Mouse (Mus musculus): ENCODE measurements at regions not wholly inside any gene's neighbourhood (a gene's known extent, or its start where the extent isn't known, plus 50 kb on each side); places are given as distances from the start of the nearest gene placed in this dataset.

DNA sequence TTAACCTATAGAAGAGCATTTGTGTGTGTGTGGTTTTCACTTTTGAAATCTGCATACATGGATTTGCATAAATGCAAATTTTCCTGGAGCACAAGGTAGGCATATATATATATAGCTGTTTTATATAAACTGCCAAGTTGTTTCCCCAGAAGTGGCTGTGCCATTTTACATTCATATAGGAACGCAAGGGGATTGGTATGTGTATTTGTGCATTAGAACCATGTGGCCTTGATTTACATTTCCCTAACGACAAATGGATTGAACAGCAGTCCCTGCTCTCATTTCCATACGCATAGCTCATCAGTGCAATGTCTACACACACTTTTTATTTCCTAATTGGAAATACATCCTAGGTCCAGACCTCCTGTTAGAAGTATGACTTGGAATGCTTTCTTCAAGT is 1069.9 kb downstream of the Synb start:
- no peak for DNase-seq

DNA sequence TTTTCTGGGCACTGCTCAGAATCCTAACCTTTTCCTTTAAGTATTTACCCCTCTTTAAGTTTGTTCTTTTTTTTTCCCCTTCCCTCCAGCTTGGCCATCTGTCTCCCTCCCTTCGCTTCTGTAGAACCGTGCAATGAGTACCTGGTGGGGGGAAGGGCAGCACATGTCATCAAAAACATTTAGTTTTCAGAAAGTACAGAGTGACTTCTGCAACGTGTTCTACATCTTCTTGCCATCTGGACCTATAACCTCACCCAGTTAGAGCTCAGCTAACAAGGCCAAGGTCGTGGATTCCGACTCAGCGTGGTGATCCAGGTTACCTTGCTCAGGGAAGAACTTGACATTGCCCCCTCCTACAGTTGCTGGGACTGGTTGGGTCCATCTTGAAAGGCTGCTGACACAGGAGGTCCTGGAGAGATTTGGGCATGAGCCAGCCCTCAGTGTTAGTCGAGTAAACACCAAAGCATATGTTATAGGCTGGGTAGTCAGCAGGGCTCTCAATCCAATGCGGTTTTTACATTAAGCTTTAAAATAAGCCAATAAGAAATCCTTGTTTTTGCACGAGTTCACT is 1075.0 kb downstream of the Synb start:
- DNase-seq = peak; percentile 65

DNA sequence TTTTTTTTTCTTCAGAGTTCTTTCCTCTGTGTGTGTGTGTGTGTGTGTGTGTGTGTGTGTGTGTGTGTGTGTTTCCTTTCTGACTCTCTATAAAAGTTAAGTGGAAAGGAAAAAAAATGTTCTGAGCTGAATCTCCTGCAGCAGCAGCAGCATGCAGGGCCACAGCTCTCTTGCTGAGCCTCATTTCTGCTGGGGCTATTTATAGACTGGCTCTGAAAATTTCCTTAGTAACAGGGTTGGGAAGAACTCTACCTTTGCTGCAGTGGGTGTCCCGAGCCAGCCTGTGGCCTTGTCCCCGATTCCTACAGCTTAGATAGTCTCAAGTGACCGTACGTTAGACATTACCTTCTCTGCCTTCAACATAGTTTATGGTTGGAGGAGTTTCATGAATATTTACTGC is 1075.6 kb downstream of the Synb start:
- DNase-seq = peak; percentile 35

DNA sequence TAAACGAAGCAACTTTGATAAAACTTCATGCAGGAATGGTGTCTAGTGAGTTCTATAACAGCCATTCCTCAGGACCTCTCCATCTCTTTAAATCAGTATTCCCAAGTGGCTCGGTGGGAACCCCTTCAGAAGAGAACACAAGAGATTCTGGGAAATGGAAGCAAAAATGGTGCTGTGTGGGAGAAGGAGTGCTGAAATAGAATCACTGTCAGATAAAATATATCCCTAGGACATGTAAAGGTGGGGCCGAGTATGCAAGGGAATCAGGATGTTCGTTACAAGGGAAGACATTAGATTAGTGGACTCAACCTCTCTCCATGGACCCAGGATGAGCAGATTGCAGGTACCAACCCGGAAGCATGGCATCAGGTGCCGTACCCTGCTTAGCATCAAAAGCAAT is 1076.1 kb downstream of the Synb start:
- no peak for DNase-seq

DNA sequence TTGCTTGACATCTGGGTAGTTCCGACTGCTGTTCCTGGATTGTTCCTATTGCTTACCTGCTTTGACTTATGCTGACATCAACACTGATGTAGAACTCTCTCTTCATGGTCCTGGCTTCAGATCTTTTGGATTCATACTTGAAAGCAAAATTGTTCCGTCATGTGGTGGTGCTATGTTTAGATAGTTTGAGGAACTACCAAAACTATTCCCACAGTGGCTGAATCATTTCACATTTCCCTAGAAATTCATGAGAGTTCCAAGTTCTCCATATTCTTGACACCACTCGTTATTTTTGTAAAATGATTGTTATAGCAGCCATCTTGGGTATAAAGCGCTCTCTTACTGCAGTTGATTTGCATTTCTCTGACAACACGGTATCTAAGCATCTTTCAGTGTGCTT is 1080.2 kb downstream of the Synb start:
- DNase-seq = no peak

DNA sequence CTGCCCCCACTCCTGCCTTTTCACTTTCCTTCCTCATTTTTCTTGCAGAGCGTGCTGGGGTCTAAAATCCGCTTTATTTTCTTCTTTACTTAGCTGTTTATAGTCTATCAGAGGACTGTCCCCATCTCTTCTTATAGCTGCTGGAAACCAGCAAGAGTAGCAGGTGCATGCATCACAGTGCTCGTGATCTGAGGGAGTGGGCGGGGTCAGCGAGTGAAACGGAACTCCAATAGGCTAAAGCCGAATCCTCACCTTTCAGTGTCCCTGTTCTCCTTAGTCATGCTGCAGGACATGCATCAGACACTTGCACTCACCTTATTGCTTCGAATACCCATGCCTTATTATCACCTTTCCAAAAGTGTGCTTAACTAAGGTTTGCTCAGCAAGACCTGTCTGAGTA is 1095.3 kb downstream of the Synb start:
- no peak for DNase-seq

DNA sequence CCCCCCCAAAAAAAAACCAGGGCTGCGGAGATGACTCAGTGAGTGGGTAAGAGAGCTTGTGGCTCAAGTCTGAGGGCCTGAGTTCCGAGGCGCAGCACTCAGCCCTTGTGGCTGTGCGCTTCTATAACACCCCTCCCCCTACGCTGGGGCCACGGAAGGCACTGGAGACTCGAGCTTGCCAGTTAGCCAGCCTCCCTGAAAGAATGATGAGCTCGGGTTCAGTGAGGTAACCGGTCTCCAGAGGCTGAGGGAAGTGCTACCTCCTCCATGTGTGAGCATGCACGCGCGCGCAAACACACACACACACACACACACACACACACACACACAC is 1096.7 kb downstream of the Synb start:
- no peak for DNase-seq

DNA sequence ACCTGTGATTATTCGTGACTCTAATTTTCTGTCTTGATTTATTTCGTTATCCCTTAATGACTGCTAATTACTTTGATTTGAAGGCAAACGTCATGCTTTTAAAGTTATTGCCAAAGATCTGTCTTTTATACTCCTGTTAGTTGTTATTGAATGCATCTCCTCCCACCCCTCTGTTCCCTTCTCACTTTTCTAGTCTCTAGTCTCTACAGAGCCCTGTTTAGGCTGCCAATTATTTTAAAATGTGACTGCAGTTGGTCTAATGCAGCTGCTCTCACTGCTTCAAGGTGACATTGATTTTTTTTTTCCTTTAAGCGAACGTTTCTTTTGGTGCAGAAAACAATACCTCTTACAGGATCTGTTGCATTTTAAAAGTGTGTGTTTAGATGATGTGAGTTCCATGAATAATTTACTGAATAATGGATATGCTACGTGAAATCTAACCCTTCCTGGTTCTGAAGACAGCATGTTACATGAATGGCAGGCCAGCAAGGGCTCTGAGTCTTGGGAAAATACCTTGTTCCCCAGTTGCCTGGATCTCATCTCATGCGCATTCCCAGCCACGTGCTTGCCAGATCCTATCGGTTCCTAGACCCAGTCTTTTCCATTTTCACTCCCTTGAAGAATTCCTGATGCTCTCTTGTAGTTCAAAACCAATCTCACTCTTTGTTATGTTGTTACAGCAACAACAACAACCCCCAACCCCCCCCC is 1097.2 kb downstream of the Synb start:
- no peak for DNase-seq

DNA sequence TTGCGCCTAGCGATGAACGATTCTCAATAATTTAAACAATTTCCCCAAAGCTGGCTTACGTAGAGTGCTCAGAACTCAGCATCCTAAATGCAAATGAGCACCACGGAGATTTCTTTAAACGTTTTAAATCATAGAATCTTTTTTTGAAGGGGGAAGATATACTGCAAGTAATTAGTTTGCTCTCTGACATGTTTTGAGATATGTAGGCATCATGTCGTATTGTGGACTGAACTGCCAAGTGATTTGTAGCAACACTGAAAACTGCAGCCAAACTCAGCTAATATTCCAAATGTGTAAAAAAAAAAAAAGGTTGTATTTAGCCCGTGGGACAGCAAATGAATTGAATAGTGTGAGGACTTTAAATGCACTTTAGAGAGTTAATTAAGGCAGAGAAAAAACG is 1097.9 kb downstream of the Synb start:
- no peak for DNase-seq

DNA sequence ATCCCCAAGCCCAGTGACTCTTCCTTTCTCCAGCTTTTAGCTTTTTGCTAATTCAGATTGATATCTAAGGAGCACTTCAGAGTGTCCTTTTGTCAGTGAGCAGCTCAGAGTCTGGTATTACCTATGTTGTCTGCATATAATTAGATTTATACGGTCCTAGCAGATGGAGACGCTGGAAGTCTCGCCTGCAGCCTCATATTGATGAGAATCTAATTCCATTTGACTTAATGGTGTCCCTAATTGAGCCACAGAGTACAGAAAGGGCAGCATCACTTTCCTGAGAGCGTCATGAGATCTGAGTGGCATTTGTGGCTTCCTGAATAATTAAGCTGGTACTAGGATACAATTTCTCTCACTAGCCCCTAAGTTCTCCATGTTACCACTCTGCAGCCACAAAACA is 1104.2 kb downstream of the Synb start:
- DNase-seq = no peak

DNA sequence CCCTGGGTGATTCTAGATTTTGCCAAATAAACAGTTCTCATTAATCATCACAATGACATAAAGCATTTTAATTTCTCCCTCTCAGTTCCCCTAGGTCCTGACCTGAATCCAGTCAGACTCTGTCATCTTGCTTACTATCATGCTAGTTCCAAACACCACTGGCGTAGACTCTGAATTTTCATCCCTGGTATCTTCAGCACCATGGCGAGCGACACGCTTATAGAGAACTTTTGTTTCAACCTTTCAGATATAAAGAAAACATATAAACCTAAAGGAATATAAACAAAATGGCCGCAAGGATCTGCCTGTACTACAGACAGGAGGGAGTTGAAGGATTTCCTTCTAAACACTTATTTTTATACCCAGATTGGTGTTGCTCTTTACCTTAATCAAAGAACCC is 1105.8 kb downstream of the Synb start:
- no peak for DNase-seq

DNA sequence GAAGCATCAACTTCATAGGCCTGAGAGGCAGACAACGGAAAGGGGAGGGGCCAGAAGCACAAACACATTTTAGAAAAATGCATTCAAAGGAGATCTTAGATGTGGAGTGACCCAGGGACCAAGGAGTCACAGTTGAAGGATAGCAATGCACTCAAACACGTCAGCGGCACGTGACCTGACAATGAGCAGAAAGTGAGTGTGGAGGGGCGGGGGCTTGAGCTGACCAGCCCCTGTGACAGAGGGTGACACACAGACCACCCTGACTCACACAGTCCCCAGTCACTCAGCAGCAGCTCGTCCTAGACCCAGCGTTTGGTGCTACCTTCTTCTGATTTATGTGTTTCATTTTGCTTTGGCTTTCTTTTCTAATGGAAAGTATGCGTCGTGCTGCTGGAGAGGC is 1111.5 kb downstream of the Synb start:
- DNase-seq = no peak

DNA sequence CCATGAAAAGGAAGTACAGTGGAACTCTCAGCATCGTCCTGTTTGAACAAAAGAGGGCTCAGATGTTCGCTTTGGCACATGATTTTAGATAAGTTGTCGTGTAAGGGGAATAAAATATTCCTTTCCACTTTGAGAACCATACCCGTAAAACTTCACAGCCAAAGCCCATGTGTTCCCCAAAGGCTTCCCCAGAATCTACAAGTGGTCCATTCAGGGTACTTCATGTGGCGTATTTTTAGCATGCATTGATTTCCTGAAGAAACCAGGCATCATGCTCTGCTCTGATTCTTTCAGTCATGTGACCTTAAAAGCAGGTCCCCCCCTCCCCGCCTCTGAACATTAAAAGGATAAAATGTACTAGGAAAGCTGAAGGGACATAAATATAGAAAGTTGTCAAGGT is 1112.9 kb downstream of the Synb start:
- no peak for DNase-seq
